Mouse (Mus musculus) kidney, embryonic 16.5 days (tissue): ENCODE results near the gene Ldlrad3. TPM values are rescaled to one million over a fixed set of nuclear protein-coding genes. Genes with fewer than 3 reads are reported as not detected.

Experiments
- ATAC-seq: fragments of 200-750 bp; cut with Nextera tagmentation; 2 replicates; pipeline ENCODE4 v1.8.0; 2017; ENCODE audit warnings: moderate TSS enrichment; ENCODE audit not compliant: low FRiP score, low TSS enrichment
- H3K27ac ChIP-seq: fragments of 300-500 bp; sonication (generic); 2 replicates; pipeline ENCODE4 v1.5.1; 2014; ENCODE audit warnings: low read length
- H3K27me3 ChIP-seq: fragments of 300-500 bp; sonication (generic); 2 replicates; pipeline ENCODE4 v1.6.1; 2014; ENCODE audit warnings: low read length, control low read depth, mixed read lengths; ENCODE audit not compliant: insufficient read depth
- H3K36me3 ChIP-seq: fragments of 300-500 bp; sonication (generic); 2 replicates; pipeline ENCODE4 v1.6.1; 2014; ENCODE audit warnings: low read length, control low read depth, mixed read lengths; ENCODE audit not compliant: insufficient read depth
- H3K4me1 ChIP-seq: fragments of 300-500 bp; sonication (generic); 2 replicates; pipeline ENCODE4 v1.6.1; 2014; ENCODE audit warnings: low read length, control low read depth, mixed read lengths; ENCODE audit not compliant: insufficient read depth
- H3K4me2 ChIP-seq: fragments of 300-500 bp; sonication (generic); replicated peaks from 2 replicates; pipeline ENCODE4 v1.6.1; 2014; ENCODE audit warnings: low read depth, low read length
- H3K4me3 ChIP-seq: fragments of 300-500 bp; sonication (generic); 2 replicates; pipeline ENCODE4 v1.5.1; 2014; ENCODE audit warnings: mild to moderate bottlenecking, low read length
- H3K9ac ChIP-seq: fragments of 300-500 bp; sonication (generic); replicated peaks from 2 replicates; pipeline ENCODE4 v1.6.1; 2014; ENCODE audit warnings: low read length
- H3K9me3 ChIP-seq: fragments of 300-500 bp; sonication (generic); 2 replicates; pipeline ENCODE4 v1.6.1; 2016; ENCODE audit warnings: low read length, control low read depth
- WGBS: fragments of 180-500 bp; shearing (Covaris S2); extraction: QIAGEN DNeasy Blood & Tissue Kit; methylation state at CpG from one replicate; pipeline ENCODE4 v1.1.7; 2014; 5-methylcytosine and 5-hydroxymethylcytosine counted together
- polyA plus RNA-seq: library from polyadenylated mRNA; unstranded; fragments of >200 nt; fragmentation: Nextera tagmentation; extraction: Ambion mirVana; gene quantifications from 2 replicates; pipeline ENCODE4 v1.2.1, GENCODE M21; 2015

The Ldlrad3 gene
- polyA plus RNA-seq, 1 experiment from 2014 or later: 38.3 TPM

DNA sequence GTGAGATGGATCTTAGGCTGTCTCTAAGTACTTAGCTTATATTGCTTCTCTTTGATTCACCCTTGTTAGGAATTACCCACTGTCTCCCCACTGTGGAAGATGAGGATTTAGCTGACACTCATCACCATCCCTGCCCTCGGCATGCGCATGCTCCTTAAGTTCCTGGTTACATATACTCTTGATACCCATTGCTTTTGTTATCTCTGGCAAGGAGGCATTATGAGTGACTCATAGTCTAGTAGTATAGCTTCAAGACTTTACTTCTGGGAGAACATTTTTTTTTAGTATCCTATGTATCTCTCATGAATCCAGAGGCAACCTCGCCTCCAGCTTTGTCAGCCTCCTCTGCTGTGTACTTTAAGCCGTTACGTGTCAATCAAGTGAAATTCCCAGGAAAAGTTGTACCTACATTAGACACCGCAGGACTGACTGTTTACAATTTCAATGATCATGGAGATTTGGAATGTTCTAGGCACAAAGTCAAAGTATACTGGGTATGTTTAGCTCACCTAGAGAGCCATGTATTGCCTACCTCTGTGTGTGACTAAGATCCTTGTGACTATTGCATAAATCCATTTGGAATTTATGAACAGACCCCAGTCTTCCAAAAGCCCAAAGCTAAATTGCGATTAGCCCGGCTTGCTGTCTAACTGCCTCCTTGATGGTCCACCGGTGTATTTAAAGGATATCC, 202.2 kb downstream of the Ldlrad3 start:
- ATAC-seq: no peak
- H3K36me3 ChIP-seq: no peaks in the 10 kb centered on the region
- H3K4me2 ChIP-seq: no peak overlapping the region
- H3K27ac ChIP-seq: no peak overlapping the region
- 86% methylated on average over 9 of the region's 9 CpGs for WGBS
- H3K4me1 ChIP-seq: peaks cover 22% of the 10 kb centered on the region
- no peak overlapping the region for H3K4me3 ChIP-seq
- H3K27me3 ChIP-seq: no peaks in the 10 kb centered on the region
- H3K9ac ChIP-seq: no peak overlapping the region
- no peaks in the 10 kb centered on the region for H3K9me3 ChIP-seq

DNA sequence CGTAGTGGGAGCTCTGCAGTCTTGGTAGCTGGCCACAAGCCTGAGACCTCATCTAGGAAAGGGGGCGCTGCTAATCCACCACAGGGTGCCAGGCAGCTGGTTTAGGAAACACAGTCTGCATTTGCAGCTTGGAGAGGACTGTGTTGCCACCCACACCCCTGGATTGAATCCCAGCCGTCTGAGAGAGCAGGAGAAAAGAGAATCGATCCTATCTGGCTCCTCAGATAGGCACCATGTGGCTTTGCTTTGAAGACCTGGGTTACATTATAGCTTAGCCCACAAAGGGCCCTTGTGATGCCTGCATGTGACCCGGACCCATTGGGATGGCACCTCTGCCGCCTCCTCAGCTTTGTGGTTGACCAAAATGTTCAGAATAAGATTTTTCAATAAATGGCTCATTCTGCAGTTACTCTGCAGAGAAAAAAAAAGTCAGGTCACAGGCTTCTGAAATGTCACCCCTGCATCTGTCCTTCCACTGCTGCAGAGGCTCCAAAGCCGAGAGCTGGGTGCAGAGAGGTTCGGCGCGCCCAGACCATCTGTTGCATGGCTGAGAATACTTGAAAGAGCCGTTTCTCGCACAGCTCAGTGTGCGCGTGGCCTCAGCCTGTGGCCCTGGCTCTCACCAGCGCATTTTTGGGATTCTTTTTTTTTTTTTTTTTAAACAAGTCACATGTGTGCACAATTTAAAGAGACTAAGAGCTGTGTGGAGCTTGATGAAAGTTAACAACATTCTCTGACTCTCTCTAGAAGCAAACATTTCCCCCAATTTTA, 202.9 kb downstream of the Ldlrad3 start:
- Histone ChIP-seq H3K4me1 (peaks cover 30% of the 10 kb centered on the region), H3K4me3 (no peak overlapping the region), H3K27ac (no peak overlapping the region), H3K27me3 (no peaks in the 10 kb centered on the region), H3K9ac (no peak overlapping the region), H3K36me3 (no peaks in the 10 kb centered on the region), H3K4me2 (no peak overlapping the region), H3K9me3 (no peaks in the 10 kb centered on the region)
- WGBS: 45% methylated on average over 15 of the region's 15 CpGs
- ATAC-seq: no peak; the same call in 1 of the 2 replicates

DNA sequence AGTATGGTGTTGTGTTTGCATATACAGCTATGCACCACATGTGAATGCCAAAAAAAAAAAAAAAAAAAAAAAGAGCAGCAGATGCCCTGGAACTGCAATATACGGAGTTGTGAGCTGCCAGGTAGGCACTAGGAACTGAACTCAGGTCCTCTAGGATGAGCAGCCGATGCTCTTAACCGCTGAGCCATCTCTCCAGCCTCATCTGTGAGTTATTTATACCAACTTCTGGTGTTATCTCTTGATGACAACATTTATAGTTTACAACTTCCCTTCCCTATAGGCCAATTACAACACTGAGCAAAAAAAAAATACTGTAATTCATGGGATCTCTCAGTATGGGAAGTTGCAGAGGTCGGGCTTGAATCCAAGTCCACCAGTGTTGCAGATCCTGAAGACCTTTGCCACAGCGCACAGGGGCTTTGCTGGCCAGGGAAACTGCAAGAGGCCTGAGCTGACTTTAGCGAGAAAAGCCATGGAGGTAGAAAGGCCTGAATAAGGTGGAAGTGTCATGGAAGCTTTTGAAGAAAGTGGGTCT, 204.2 kb downstream of the Ldlrad3 start:
- Histone ChIP-seq H3K4me1 (peaks cover 30% of the 10 kb centered on the region), H3K36me3 (no peaks in the 10 kb centered on the region), H3K9ac (no peak overlapping the region), H3K4me3 (no peak overlapping the region), H3K27me3 (no peaks in the 10 kb centered on the region), H3K27ac (peak overlapping the region; percentile 23; the same call in 1 of the 2 replicates), H3K9me3 (no peaks in the 10 kb centered on the region), H3K4me2 (no peak overlapping the region)
- ATAC-seq: peak; percentile 60
- 56% methylated on average over 6 of the region's 6 CpGs for WGBS

DNA sequence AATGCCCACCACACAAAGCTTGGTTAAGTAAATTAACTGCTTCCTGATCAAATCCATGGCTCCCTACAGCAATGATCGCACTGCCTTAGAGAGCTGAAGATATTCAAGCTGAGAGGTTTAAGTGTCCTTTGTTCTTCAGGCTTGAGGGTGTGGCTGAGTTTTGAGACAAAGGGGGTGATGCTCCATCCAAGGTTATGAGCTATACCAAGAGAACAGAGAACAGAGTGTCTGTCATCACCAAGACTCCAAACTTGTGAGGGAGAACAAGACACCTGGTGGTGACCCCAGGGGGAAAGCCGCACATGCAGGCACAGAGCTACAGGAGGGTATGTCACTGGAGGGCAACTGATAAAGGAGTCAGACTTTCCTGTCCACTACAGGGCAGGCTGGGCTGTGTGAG, 205.0 kb downstream of the Ldlrad3 start:
- 89% methylated on average over 2 of the region's 2 CpGs for WGBS
- H3K27me3 ChIP-seq: no peaks in the 10 kb centered on the region
- H3K9me3 ChIP-seq: no peaks in the 10 kb centered on the region
- no peak overlapping the region for H3K4me2 ChIP-seq
- no peak overlapping the region for H3K4me3 ChIP-seq
- H3K9ac ChIP-seq: no peak overlapping the region
- ATAC-seq: no peak
- no peaks in the 10 kb centered on the region for H3K36me3 ChIP-seq
- H3K27ac ChIP-seq: no peak overlapping the region
- peaks cover 30% of the 10 kb centered on the region for H3K4me1 ChIP-seq

DNA sequence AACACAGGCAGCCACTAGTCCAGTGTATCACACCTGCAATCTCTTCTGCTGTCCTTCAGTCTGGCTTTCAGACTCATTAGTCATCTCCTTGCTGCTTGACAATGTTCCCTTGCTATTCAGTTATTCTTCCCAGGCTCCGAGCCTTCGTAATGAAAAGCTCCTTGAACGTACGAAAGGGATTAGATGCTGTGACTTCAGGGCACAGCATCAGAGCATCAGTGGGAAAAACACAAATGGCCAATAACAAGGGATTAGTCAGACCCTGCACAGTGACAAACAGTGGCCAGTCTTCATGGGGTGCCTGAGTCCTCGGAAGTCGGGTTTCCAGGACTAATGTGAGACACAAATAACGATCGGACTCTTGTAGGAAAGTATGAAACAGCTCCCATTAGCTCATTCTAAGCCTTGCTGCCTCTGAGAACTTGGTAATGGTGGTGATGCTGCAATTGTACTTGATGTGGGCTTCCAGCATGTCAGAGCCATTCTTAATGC, 205.7 kb downstream of the Ldlrad3 start:
- Histone ChIP-seq H3K36me3 (no peaks in the 10 kb centered on the region), H3K27ac (no peak overlapping the region), H3K4me1 (peaks cover 30% of the 10 kb centered on the region), H3K9ac (no peak overlapping the region), H3K27me3 (no peaks in the 10 kb centered on the region), H3K4me3 (no peak overlapping the region), H3K4me2 (no peak overlapping the region), H3K9me3 (no peaks in the 10 kb centered on the region)
- WGBS: 89% methylated on average over 8 of the region's 8 CpGs
- no peak for ATAC-seq

DNA sequence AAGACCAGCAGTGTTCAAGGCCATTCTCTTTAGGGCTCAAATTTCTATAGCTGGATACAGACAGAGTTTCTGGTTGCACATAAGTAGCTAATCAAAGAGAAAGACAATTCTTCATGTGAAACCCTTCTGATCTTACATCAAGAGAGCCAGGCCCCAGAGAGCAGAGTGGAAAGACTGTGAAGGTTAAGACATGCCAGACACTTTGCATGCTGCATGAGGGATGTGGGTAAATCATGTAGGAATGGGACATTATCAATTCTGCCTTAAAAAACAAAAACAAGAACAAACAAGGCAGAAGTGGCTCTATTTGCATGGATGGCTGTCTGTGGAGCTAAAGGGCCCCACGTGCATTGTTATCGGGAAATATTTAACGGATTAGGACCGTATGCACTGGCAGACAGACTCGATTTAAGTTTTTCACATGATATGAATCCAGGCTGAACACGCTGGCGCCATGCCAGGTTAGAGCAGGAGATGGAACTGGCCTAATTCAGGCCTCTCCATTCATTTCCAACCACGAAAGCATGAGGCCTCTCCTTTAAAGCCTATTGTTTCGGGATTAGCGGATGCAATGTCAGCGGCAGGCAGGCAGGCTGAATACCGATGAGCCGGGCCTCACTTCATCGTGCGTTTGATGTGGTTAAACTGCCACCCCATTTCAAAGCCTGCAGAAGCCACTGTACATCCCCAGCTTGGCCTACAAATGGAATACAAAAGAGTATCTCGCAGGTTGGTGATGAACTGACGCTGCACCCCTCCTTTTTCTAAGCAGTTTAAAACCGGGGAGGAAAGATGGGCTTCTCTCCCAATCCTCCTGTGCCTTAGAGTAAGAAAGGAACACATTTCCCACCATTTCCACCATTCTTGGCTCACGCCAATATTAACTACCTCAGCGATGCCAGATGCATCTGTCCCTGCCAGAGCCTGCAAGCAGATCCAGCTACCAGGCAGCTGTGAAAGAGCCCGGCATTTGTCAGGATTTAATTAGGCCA, 207.4 kb downstream of the Ldlrad3 start:
- no peak overlapping the region for H3K27ac ChIP-seq
- no peaks in the 10 kb centered on the region for H3K36me3 ChIP-seq
- peaks cover 29% of the 10 kb centered on the region for H3K4me1 ChIP-seq
- WGBS: 37% methylated on average over 21 of the region's 21 CpGs
- no peak for ATAC-seq
- H3K27me3 ChIP-seq: no peaks in the 10 kb centered on the region
- no peak overlapping the region; the same call in 1 of the 2 replicates for H3K9ac ChIP-seq
- H3K9me3 ChIP-seq: no peaks in the 10 kb centered on the region
- H3K4me3 ChIP-seq: no peak overlapping the region
- H3K4me2 ChIP-seq: no peak overlapping the region

DNA sequence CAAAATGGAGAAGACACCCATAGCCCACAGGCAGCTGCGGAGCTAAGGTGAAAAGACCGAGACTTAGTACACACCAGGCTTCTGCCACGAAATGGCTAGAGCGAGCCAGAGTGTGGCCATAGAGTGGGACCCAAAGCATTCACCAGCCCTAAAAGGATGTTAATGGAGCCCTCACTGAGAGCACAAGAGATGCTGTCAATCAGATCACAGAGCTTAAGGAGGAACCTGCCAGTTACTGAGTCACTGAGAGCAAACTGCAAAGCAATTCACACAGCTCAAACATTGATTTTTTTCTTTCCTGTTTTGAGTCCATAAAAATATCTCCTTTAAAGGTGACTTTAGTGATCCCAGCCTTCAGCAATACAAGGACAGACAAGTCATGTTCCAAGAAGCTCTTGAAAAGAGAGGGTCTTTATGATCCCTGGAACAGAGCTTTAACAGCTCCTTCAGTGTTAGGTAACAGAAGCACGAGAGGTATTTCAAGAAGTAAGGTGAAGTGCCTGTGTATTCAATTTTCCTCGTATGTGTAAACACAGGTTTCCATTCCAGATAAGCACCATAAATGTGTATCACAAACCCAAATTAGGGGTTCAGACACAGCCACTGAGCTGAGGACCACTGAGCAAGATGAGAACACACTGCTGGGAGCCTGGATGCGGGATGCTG, 209.7 kb downstream of the Ldlrad3 start:
- H3K36me3 ChIP-seq: no peaks in the 10 kb centered on the region
- no peak overlapping the region for H3K4me2 ChIP-seq
- 84% methylated on average over 7 of the region's 7 CpGs for WGBS
- no peak overlapping the region for H3K27ac ChIP-seq
- H3K4me1 ChIP-seq: peaks cover 18% of the 10 kb centered on the region
- H3K9ac ChIP-seq: no peak overlapping the region
- H3K4me3 ChIP-seq: no peak overlapping the region
- H3K9me3 ChIP-seq: no peaks in the 10 kb centered on the region
- H3K27me3 ChIP-seq: no peaks in the 10 kb centered on the region
- ATAC-seq: no peak

DNA sequence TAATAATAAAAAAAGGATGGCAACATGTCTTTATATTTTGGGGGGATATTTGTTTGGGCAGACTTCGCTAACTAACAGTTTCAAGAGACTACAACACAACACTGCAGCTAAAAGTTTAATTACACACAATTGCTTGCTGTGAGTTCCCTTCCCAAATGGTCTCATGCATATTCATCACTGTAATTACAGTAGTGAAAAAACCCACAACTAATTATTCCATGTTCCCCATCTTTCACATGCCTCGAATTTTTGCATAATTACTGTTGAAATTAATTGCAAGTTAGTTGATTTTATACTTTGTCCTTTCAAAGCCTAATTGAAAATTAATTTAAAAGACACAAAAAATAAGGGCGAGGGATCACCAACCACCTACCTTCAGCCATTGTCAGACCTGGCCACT, 212.4 kb downstream of the Ldlrad3 start:
- Histone ChIP-seq H3K4me1 (peaks cover 17% of the 10 kb centered on the region), H3K4me3 (no peak overlapping the region), H3K9me3 (no peaks in the 10 kb centered on the region), H3K27me3 (no peaks in the 10 kb centered on the region), H3K27ac (no peak overlapping the region), H3K9ac (no peak overlapping the region), H3K4me2 (no peak overlapping the region), H3K36me3 (no peaks in the 10 kb centered on the region)
- WGBS: 90% methylated on average over 3 of the region's 3 CpGs
- no peak for ATAC-seq

DNA sequence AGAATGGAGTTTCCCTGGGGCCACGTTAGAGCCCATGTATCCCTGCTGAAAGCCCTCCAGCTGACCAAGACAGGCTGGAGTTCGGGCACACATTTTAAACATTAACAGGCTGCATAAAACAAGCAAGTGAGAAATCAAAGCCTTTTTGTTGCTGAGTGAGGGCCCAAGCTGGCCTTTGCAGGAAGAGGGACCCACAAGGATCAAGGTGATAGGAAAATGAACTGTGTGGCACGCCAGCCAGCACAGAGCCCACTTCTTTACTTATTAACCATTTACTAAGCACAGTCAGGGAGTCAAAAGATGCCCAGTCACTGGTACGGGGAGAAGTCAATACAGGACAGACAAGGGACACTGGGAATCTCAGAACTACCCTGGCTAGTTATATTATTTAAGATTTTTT, 218.6 kb downstream of the Ldlrad3 start:
- 36% methylated on average over 4 of the region's 4 CpGs for WGBS
- H3K4me2 ChIP-seq: 0 out of 2 replicates have a peak overlapping the region, but pooled peaks have one; percentile 20
- H3K27ac ChIP-seq: peak overlapping the region; percentile 78
- H3K4me3 ChIP-seq: no peak overlapping the region
- no peaks in the 10 kb centered on the region for H3K36me3 ChIP-seq
- H3K9me3 ChIP-seq: no peaks in the 10 kb centered on the region
- H3K9ac ChIP-seq: 0 out of 2 replicates have a peak overlapping the region, but pooled peaks have one; percentile 19
- peak; percentile 81 for ATAC-seq
- H3K27me3 ChIP-seq: no peaks in the 10 kb centered on the region
- peaks cover 47% of the 10 kb centered on the region for H3K4me1 ChIP-seq
